Mouse (Mus musculus) hindbrain, postnatal 0 days (tissue): ENCODE measurements around the gene Habp2. TPM values are rescaled to one million over a fixed set of nuclear protein-coding genes. Genes with fewer than 3 reads are reported as not detected.

Experiments used
- ATAC-seq: fragments of 200-750 bp; cut with Nextera tagmentation; 2 replicates; pipeline ENCODE4 v1.8.0; 2017; ENCODE audit warnings: mild to moderate bottlenecking, moderate TSS enrichment, moderate library complexity
- DNase-seq: peaks from one replicate; pipeline ENCODE4 v3.0.0-alpha.2; 2015; ENCODE audit warnings: low spot score
- H3K27ac ChIP-seq: fragments of 300-500 bp; sonication (generic); 2 replicates; pipeline ENCODE4 v1.5.1; 2014; ENCODE audit warnings: mild to moderate bottlenecking
- H3K27me3 ChIP-seq: fragments of 300-500 bp; sonication (generic); 2 replicates; pipeline ENCODE4 v1.6.1; 2014; ENCODE audit warnings: low read length, mixed read lengths; ENCODE audit not compliant: insufficient read depth
- H3K36me3 ChIP-seq: fragments of 300-500 bp; sonication (generic); 2 replicates; pipeline ENCODE4 v1.6.1; 2014; ENCODE audit warnings: low read length, mixed read lengths; ENCODE audit not compliant: insufficient read depth
- H3K4me1 ChIP-seq: fragments of 300-500 bp; sonication (generic); 2 replicates; pipeline ENCODE4 v1.6.1; 2014; ENCODE audit warnings: antibody characterized with exemption, low read length, mixed read lengths; ENCODE audit not compliant: insufficient read depth
- H3K4me2 ChIP-seq: fragments of 300-500 bp; sonication (generic); 2 replicates; pipeline ENCODE4 v1.6.1; 2014; ENCODE audit warnings: low read depth, mild to moderate bottlenecking, low read length, moderate library complexity, mixed read lengths
- H3K4me3 ChIP-seq: fragments of 300-500 bp; sonication (generic); 2 replicates; pipeline ENCODE4 v1.5.1; 2014; ENCODE audit warnings: low read length
- H3K9ac ChIP-seq: fragments of 300-500 bp; sonication (generic); replicated peaks from 2 replicates; pipeline ENCODE4 v1.6.1; 2014; ENCODE audit warnings: mild to moderate bottlenecking, low read length, moderate library complexity, mixed read lengths
- H3K9me3 ChIP-seq: fragments of 300-500 bp; sonication (generic); 2 replicates; pipeline ENCODE4 v1.6.1; 2016; ENCODE audit warnings: low read length, mixed read lengths
- CTCF ChIP-seq: IDR thresholded peaks from 2 replicates; pipeline ENCODE4 v1.5.1; 2016; ENCODE audit warnings: antibody characterized with exemption, control low read depth, low read depth
- WGBS: fragments of 180-500 bp; shearing (Covaris S2); extraction: QIAGEN DNeasy Blood & Tissue Kit; methylation state at CpG from one replicate; pipeline ENCODE4 v1.1.7; 2014; 5-methylcytosine and 5-hydroxymethylcytosine counted together
- polyA plus RNA-seq: library from polyadenylated mRNA; unstranded; fragments of >200 nt; fragmentation: Nextera tagmentation; extraction: Ambion mirVana; gene quantifications from 2 replicates; pipeline ENCODE4 v1.2.1, GENCODE M21; 2015
- total RNA-seq: library from RNA; depleted of rRNA; stranded (reverse); fragments of >200 nt; gene quantifications from 2 replicates; pipeline ENCODE4 v1.2.3, GENCODE M21; 2014

The Habp2 gene
- total and polyA plus RNA-seq, 2 experiments from 2014 or later = not detected

- TF ChIP-seq CTCF = no peak
- WGBS = 91% methylated on average over 6 of the region's 6 CpGs
- ATAC-seq = no peak
- H3K27ac ChIP-seq = no peak overlapping the region
- H3K4me3 ChIP-seq = no peak overlapping the region
- H3K4me2 ChIP-seq = no peak overlapping the region
- H3K27me3 ChIP-seq = no peaks in the 10 kb centered on the region
- no peaks in the 10 kb centered on the region for H3K36me3 ChIP-seq
- no peak overlapping the region for H3K9ac ChIP-seq
- DNase-seq = no peak
- H3K9me3 ChIP-seq = no peaks in the 10 kb centered on the region
- H3K4me1 ChIP-seq = 0 out of 2 replicates have a peak, but pooled peaks cover 5% of the 10 kb centered on the region
Observed at GRCm38 (mm10) chr19:56319629-56320028, 32.7 kb downstream of the Habp2 start.

- H3K9me3 ChIP-seq = no peaks in the 10 kb centered on the region
- no peak overlapping the region for H3K27ac ChIP-seq
- no peaks in the 10 kb centered on the region for H3K36me3 ChIP-seq
- peak overlapping the region; percentile 30; the same call in 1 of the 2 replicates for H3K4me2 ChIP-seq
- 0 out of 2 replicates have a peak, but pooled peaks cover 5% of the 10 kb centered on the region for H3K4me1 ChIP-seq
- 0 out of 2 replicates have a peak overlapping the region, but pooled peaks have one; percentile 6 for H3K9ac ChIP-seq
- no peaks in the 10 kb centered on the region for H3K27me3 ChIP-seq
- DNase-seq = no peak
- H3K4me3 ChIP-seq = no peak overlapping the region
- no peak for ATAC-seq
- no peak for TF ChIP-seq CTCF
- 24% methylated on average over 26 of the region's 26 CpGs for WGBS
Observed at GRCm38 (mm10) chr19:56320186-56320860, 33.4 kb downstream of the Habp2 start.

- Histone ChIP-seq H3K27ac (no peak overlapping the region), H3K9ac (no peak overlapping the region), H3K4me2 (no peak overlapping the region), H3K36me3 (no peaks in the 10 kb centered on the region), H3K4me1 (0 out of 2 replicates have a peak, but pooled peaks cover 12% of the 10 kb centered on the region), H3K4me3 (no peak overlapping the region), H3K27me3 (no peaks in the 10 kb centered on the region), H3K9me3 (no peaks in the 10 kb centered on the region)
- no peak for DNase-seq
- 62% methylated on average over 12 of the region's 12 CpGs for WGBS
- no peak for TF ChIP-seq CTCF
- no peak for ATAC-seq
Observed at GRCm38 (mm10) chr19:56321303-56321920, 34.5 kb downstream of the Habp2 start.

GRCm38 (mm10) chr19:56325676-56326075 lies 38.7 kb downstream of the Habp2 start:
- no peak overlapping the region for H3K4me3 ChIP-seq
- 0 out of 2 replicates have a peak, but pooled peaks cover 12% of the 10 kb centered on the region for H3K4me1 ChIP-seq
- 53% methylated on average over 10 of the region's 10 CpGs for WGBS
- DNase-seq = no peak
- peak; percentile 12; the same call in 1 of the 2 replicates for ATAC-seq
- H3K27ac ChIP-seq = no peak overlapping the region
- no peaks in the 10 kb centered on the region for H3K9me3 ChIP-seq
- TF ChIP-seq CTCF = no peak
- H3K27me3 ChIP-seq = no peaks in the 10 kb centered on the region
- no peaks in the 10 kb centered on the region for H3K36me3 ChIP-seq
- H3K4me2 ChIP-seq = no peak overlapping the region
- H3K9ac ChIP-seq = no peak overlapping the region

- 0 out of 2 replicates have a peak overlapping the region, but pooled peaks have one; percentile 7 for H3K9ac ChIP-seq
- H3K4me2 ChIP-seq = 0 out of 2 replicates have a peak overlapping the region, but pooled peaks have one; percentile 1
- H3K27ac ChIP-seq = no peak overlapping the region
- WGBS = 24% methylated on average over 21 of the region's 21 CpGs
- no peak for TF ChIP-seq CTCF
- DNase-seq = peak; percentile 50
- no peak overlapping the region for H3K4me3 ChIP-seq
- 0 out of 2 replicates have a peak, but pooled peaks cover 12% of the 10 kb centered on the region for H3K4me1 ChIP-seq
- no peaks in the 10 kb centered on the region for H3K27me3 ChIP-seq
- no peaks in the 10 kb centered on the region for H3K36me3 ChIP-seq
- ATAC-seq = peak; percentile 49
- no peaks in the 10 kb centered on the region for H3K9me3 ChIP-seq
Observed at GRCm38 (mm10) chr19:56326243-56326855, 39.4 kb downstream of the Habp2 start.

GRCm38 (mm10) chr19:56336321-56336720 lies 49.4 kb downstream of the Habp2 start:
- no peak for ATAC-seq
- no peaks in the 10 kb centered on the region for H3K27me3 ChIP-seq
- H3K9me3 ChIP-seq = no peaks in the 10 kb centered on the region
- H3K27ac ChIP-seq = no peak overlapping the region
- 91% methylated on average over 17 of the region's 17 CpGs for WGBS
- H3K36me3 ChIP-seq = no peaks in the 10 kb centered on the region
- H3K4me1 ChIP-seq = no peaks in the 10 kb centered on the region
- no peak overlapping the region for H3K9ac ChIP-seq
- no peak for DNase-seq
- H3K4me2 ChIP-seq = no peak overlapping the region
- TF ChIP-seq CTCF = no peak
- no peak overlapping the region for H3K4me3 ChIP-seq
